Mouse (Mus musculus): ENCODE data around the gene Tnp2. TPM values are rescaled to one million over a fixed set of nuclear protein-coding genes. Genes with fewer than 3 reads are reported as not detected.
A peak's percentile ranks its signal among the peaks of the same experiment; 100 is the strongest.
"Not testable (repeated sequence)": the region's sequence is repeated elsewhere in the genome, so short reads cannot be mapped to it uniquely, and the experiment has no call there.

Gene Tnp2
- not detected for total RNA-seq (2021)
- long read RNA-seq, experiment 1 = 0 reads
- long read RNA-seq, experiment 2 = 0 reads

GRCm38 (mm10) chr16:10788271-10788670, at the start of gene Tnp2:
Gene Tnp2, minus strand, starts transcription at chr16:10788660.
- intact Hi-C loops (cut with DNase I) = loop anchor here (5.0 kb wide), 2 partner anchors 59 to 79 kb away; no protein-coding TSS in a partner anchor
- DNase-seq = no peak

GRCm38 (mm10) chr16:10837903-10838302, 49.4 kb upstream of the Tnp2 start:
- DNase-seq = no peak
- intact Hi-C loops (cut with DNase I) = no loop called here

GRCm38 (mm10) chr16:10837250-10837649, 48.8 kb upstream of the Tnp2 start:
- no peak for DNase-seq
- intact Hi-C loops (cut with DNase I) = no loop called here

GRCm38 (mm10) chr16:10836388-10836787, 47.9 kb upstream of the Tnp2 start:
- intact Hi-C loops (cut with DNase I) = no loop called here

GRCm38 (mm10) chr16:10834911-10835587, 46.6 kb upstream of the Tnp2 start, which contains the start of gene Rmi2:
Gene Rmi2, plus strand, starts transcription at chr16:10835059.
- peak; percentile 89 to 91 for DNase-seq
- intact Hi-C loops (cut with DNase I) = no loop called here

More at GRCm38 (mm10) chr16:10836388-10836787, 47.9 kb upstream of the Tnp2 start:
- no peak for DNase-seq

GRCm38 (mm10) chr16:10834542-10834910, 46.1 kb upstream of the Tnp2 start:
- intact Hi-C loops (cut with DNase I) = no loop called here
- DNase-seq = no peak

GRCm38 (mm10) chr16:10828461-10828805, 40.0 kb upstream of the Tnp2 start:
- DNase-seq = no peak
- intact Hi-C loops (cut with DNase I) = no loop called here

GRCm38 (mm10) chr16:10827766-10828460, 39.5 kb upstream of the Tnp2 start:
- intact Hi-C loops (cut with DNase I) = no loop called here
- DNase-seq = no peak

GRCm38 (mm10) chr16:10827269-10827668, 38.8 kb upstream of the Tnp2 start:
- intact Hi-C loops (cut with DNase I) = no loop called here
- DNase-seq = no peak

- DNase-seq = no peak
- intact Hi-C loops (cut with DNase I) = no loop called here
Measured at GRCm38 (mm10) chr16:10825840-10826239, 37.4 kb upstream of the Tnp2 start.

- DNase-seq = no peak
- intact Hi-C loops (cut with DNase I) = no loop called here
Measured at GRCm38 (mm10) chr16:10824536-10824935, 36.1 kb upstream of the Tnp2 start.

- intact Hi-C loops (cut with DNase I) = no loop called here
- DNase-seq = no peak
Measured at GRCm38 (mm10) chr16:10821387-10821786, 32.9 kb upstream of the Tnp2 start.

GRCm38 (mm10) chr16:10819966-10820365, 31.5 kb upstream of the Tnp2 start:
- intact Hi-C loops (cut with DNase I) = no loop called here
- peak in 1 of 2 experiments; percentile 42 for DNase-seq

- intact Hi-C loops (cut with DNase I) = no loop called here
Measured at GRCm38 (mm10) chr16:10818579-10819135, 30.2 kb upstream of the Tnp2 start.

GRCm38 (mm10) chr16:10814864-10815263, 26.4 kb upstream of the Tnp2 start:
- no peak for DNase-seq
- intact Hi-C loops (cut with DNase I) = no loop called here

More at GRCm38 (mm10) chr16:10818579-10819135, 30.2 kb upstream of the Tnp2 start:
- no peak for DNase-seq

GRCm38 (mm10) chr16:10813726-10814125, 25.3 kb upstream of the Tnp2 start:
- DNase-seq = no peak
- intact Hi-C loops (cut with DNase I) = no loop called here

- no peak for DNase-seq
- intact Hi-C loops (cut with DNase I) = no loop called here
Measured at GRCm38 (mm10) chr16:10812865-10813371, 24.5 kb upstream of the Tnp2 start, which contains the start of gene Gm11172. Gene Gm11172, plus strand, starts transcription at chr16:10812915.

- no peak for DNase-seq
- intact Hi-C loops (cut with DNase I) = no loop called here
Measured at GRCm38 (mm10) chr16:10810376-10810775, 21.9 kb upstream of the Tnp2 start.

- DNase-seq = no peak
Measured at GRCm38 (mm10) chr16:10805789-10806527, 17.5 kb upstream of the Tnp2 start, which contains the start of gene Prm1. Gene Prm1, minus strand, starts transcription at chr16:10805839.

GRCm38 (mm10) chr16:10802420-10802819, 14.0 kb upstream of the Tnp2 start:
- DNase-seq; intact Hi-C loops (cut with DNase I): not testable (repeated sequence)

More at GRCm38 (mm10) chr16:10805789-10806527, 17.5 kb upstream of the Tnp2 start, which contains the start of gene Prm1:
- intact Hi-C loops (cut with DNase I) = no loop called here

Measured in heart, postnatal 14 days (tissue).